Mouse (Mus musculus) gastrocnemius, postnatal 25 days (tissue): Measurements from ENCODE around the gene Ccdc71. TPM values are rescaled to one million over a fixed set of nuclear protein-coding genes. Genes with fewer than 3 reads are reported as not detected.

Experiments used
- DNase-seq: peaks from one replicate; pipeline ENCODE4 v3.0.0; 2022
- total RNA-seq, 2 experiments: library from RNA; stranded (reverse); gene quantifications; 1 replicate in 1 of 2; 2 replicates in 1 of 2; pipeline ENCODE4 v1.2.3; 2021

The Ccdc71 gene
- total RNA-seq, 2 experiments from 2014 or later, result 16.3 to 17.2 TPM

DNA sequence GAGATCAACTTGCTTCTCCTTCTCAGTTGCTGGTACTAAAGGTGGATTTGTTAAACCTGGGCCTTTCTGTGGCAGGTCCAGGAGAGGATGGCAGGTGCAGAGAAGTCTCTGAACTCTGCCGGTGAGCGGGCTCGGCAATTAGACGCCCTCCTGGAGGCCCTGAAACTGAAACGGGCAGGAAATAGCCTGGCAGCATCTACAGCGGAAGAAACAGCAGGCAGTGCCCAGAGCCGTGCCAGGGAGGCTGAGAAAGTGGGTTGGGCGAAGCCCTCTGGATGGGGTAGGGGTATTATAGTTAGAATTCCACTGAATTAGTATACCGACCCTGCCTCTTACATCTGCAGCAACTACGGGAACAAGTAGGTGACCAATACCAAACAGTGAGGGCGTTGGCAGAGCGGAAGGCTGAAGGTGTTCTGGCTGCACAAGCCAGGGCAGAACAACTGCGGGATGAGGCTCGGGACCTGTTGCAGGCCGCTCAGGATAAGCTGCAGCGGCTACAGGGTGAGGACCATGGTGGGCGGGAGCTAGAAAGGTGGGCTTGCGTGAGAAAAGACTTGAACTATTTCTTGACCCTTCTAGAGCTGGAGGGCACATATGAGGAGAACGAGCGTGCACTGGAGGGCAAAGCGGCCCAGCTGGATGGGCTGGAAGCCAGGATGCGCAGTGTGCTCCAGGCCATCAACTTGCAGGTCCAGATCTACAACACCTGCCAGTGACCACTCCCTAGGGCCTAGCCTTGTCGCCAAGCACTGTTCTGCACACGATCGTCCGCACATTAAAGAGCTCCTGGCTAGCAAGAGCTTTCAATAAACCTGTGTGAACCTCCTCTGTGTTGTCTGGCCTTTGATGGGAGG is 29.6 kb downstream of the Ccdc71 start:
- peak; percentile 57 for DNase-seq

GRCm38 (mm10) chr9:108490559-108491285 is 30.4 kb downstream of the Ccdc71 start, which contains the start of gene Usp19:
Gene Usp19, plus strand, starts transcription at chr9:108490602.
- peak; percentile 96 for DNase-seq

- DNase-seq, result no peak
Measured at GRCm38 (mm10) chr9:108491286-108491580, 30.9 kb downstream of the Ccdc71 start.

GRCm38 (mm10) chr9:108492043-108492750 is 31.9 kb downstream of the Ccdc71 start:
- DNase-seq, result peak; percentile 64

DNA sequence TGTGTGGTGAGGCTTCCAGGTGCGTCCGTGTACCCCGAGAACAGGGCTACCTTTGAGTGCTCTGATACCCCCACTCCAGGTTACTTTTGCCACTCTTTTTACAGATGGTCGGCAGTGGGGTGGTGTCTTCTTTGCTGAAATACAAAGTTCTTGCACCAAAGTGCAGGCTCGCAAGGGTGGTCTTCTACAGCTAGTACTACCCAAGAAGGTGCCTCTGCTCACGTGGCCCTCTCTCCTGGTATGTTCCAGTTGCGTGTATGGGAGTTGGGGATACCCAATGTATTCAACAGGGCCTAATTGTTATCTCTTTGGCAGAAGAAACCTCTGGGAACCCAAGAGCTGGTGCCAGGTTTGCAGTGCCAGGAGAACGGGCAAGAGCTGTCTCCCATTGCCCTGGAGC is 32.9 kb downstream of the Ccdc71 start:
- DNase-seq, result no peak

GRCm38 (mm10) chr9:108494146-108494825 is 34.0 kb downstream of the Ccdc71 start:
- DNase-seq, result no peak

DNA sequence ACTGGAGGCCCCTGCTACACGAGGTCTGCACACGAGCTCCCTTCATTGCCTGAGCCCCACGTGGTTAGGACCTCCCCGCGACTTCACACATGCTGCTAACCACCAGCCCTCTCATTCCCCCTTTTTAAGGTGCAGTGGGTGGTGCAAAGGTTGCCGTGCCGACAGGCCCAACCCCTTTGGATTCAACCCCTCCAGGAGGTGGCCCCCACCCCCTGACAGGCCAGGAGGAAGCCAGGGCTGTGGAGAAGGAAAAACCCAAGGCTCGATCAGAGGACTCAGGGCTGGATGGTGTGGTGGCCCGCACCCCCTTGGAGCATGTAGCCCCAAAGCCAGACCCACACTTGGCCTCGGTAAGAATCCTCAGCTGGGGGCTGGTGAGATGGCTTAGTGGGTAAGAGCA is 34.6 kb downstream of the Ccdc71 start:
- no peak for DNase-seq

GRCm38 (mm10) chr9:108499231-108499630 is 38.9 kb downstream of the Ccdc71 start:
- no peak for DNase-seq

- DNase-seq, result no peak
Measured at GRCm38 (mm10) chr9:108499943-108500342, 39.6 kb downstream of the Ccdc71 start.

DNA sequence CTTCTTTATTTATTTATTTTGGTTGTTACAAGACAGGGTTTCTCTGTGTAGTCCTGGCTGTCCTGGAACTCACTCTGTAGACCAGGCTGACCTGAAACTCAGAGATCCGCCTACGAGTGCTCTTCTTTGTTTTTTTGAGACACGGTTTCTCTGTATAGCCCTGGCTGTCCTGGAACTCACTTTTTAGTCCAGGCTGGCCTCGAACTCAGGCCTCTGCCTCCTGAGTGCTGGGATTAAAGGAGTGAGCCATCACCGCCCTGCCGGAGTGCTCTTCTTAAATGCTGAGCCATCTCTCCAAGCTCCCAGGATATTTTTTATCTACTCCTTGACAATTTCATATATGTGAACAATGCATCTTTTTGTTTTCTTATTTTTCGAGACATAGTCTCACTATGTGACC is 46.6 kb downstream of the Ccdc71 start:
- DNase-seq, result no peak

DNA sequence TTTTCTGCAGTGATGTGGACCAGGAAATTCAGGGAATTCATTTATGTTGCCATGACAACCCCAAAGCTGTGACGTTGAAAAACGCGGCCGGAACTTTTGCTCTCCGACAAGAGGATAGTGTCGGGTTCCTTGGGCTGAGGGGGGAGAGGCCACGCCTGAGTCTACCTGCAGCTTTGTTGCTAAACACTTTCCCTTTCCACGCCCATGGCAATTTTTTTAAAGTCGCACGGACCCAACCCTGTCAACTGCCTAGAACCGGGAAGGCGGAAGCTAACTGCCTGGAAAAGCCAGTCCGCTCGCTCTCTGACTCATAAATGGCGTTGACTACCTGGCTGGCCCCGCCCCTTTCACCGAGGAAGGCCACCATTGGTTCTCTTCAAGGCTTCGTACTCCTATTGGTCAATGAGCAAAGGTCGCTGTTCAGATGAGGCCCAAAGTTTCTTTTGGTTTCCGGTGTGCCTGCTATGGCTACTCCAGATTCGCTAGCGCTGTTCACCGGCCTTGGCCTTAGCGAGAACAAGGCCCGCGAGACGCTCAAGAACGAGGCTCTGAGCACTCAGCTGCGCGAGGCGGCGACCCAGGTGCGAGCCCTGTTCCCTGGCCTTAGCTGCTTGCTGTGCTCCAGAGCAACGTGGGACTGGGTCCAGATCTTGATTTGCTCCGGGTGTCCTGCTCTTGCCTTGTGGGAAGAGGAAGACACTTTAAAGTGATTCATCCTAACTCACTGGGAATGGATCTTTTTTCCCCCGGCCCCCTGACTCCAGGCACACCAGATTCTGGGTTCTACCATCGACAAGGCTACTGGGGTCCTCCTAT is 47.5 kb downstream of the Ccdc71 start, which contains the start of gene Qars:
TSS of gene Qars (plus strand) at position 88 of the 816 bp plus-strand sequence.
- DNase-seq, result peak; percentile 93

- DNase-seq, result no peak
Measured at GRCm38 (mm10) chr9:108508776-108509175, 48.4 kb downstream of the Ccdc71 start.

Other genes starting within 250 kb of the Ccdc71 start
- gene Dag1, start 196.6 kb upstream of the Ccdc71 start, total RNA-seq, result 100 to 1,000 TPM; 169 to 183 TPM
- gene Nicn1, start 170.1 kb upstream of the Ccdc71 start, total RNA-seq, result 10 to 100 TPM in 1 of 2 experiments, 1 to 10 TPM in 1; 8.2 to 12.1 TPM
- 1 to 10 TPM; 1.6 to 1.8 TPM for gene Amt, start 163.7 kb upstream of the Ccdc71 start, total RNA-seq
- gene Rhoa, start 154.4 kb upstream of the Ccdc71 start, total RNA-seq, result 100 to 1,000 TPM; 104 to 120 TPM
- gene Tcta, start 154.4 kb upstream of the Ccdc71 start, total RNA-seq, result 10 to 100 TPM; 25.0 to 30.8 TPM
- gene Gpx1, start 121.6 kb upstream of the Ccdc71 start, total RNA-seq, result 10 to 100 TPM; 74.4 to 92.9 TPM
- 10 to 100 TPM; 61.7 to 64.9 TPM for gene Usp4, start 112.7 kb upstream of the Ccdc71 start, total RNA-seq
- under 1 TPM; 0.40 to 0.46 TPM for gene 1700102P08Rik, start 67.7 kb upstream of the Ccdc71 start, total RNA-seq
- gene Ccdc36, start 32.0 kb upstream of the Ccdc71 start, total RNA-seq, result not detected
- not detected for gene BC048562, start 24.0 kb upstream of the Ccdc71 start, total RNA-seq
- 1 to 10 TPM; 3.3 to 3.8 TPM for gene Klhdc8b, start 1.1 kb downstream of the Ccdc71 start, total RNA-seq
- 100 to 1,000 TPM; 142 to 152 TPM for gene Lamb2, start 19.2 kb downstream of the Ccdc71 start, total RNA-seq
- gene Usp19, start 30.1 kb downstream of the Ccdc71 start, total RNA-seq, result 100 to 1,000 TPM; 101 to 103 TPM
- gene Qars, start 47.2 kb downstream of the Ccdc71 start, total RNA-seq, result 10 to 100 TPM; 64.1 to 77.4 TPM
- 10 to 100 TPM; 41.2 to 50.5 TPM for gene Qrich1, start 56.3 kb downstream of the Ccdc71 start, total RNA-seq
- gene Impdh2, start 99.8 kb downstream of the Ccdc71 start, total RNA-seq, result 10 to 100 TPM; 51.9 to 54.0 TPM
- gene Ndufaf3, start 106.9 kb downstream of the Ccdc71 start, total RNA-seq, result 10 to 100 TPM; 28.2 to 37.5 TPM
- gene Dalrd3, start 109.4 kb downstream of the Ccdc71 start, total RNA-seq, result 10 to 100 TPM in 1 of 2 experiments, 1 to 10 TPM in 1; 7.6 to 10.4 TPM
- gene Wdr6, start 118.2 kb downstream of the Ccdc71 start, total RNA-seq, result 1 to 10 TPM; 5.2 to 5.3 TPM
- gene P4htm, start 137.1 kb downstream of the Ccdc71 start, total RNA-seq, result 1 to 10 TPM; 2.8 to 3.1 TPM
- gene Arih2, start 188.9 kb downstream of the Ccdc71 start, total RNA-seq, result 10 to 100 TPM; 52.7 to 61.0 TPM
- 10 to 100 TPM; 67.1 to 73.5 TPM for gene Slc25a20, start 201.6 kb downstream of the Ccdc71 start, total RNA-seq
- gene Prkar2a, start 228.8 kb downstream of the Ccdc71 start, total RNA-seq, result 100 to 1,000 TPM; 122 to 134 TPM